Mouse (Mus musculus) lung, embryonic 14.5 days (tissue): ENCODE results near the gene Zbtb18. TPM values are rescaled to one million over a fixed set of nuclear protein-coding genes. Genes with fewer than 3 reads are reported as not detected.

ENCODE experiments used
- ATAC-seq: fragments of 200-750 bp; cut with Nextera tagmentation; 2 replicates; pipeline ENCODE4 v1.8.0; 2017; ENCODE audit warnings: mild to moderate bottlenecking, moderate TSS enrichment, moderate library complexity; ENCODE audit not compliant: insufficient read depth
- DNase-seq: peaks from one replicate; pipeline ENCODE4 v3.0.0-alpha.2; 2015
- H3K27ac ChIP-seq: fragments of 300-500 bp; sonication (generic); 2 replicates; pipeline ENCODE4 v1.5.1; 2014; ENCODE audit warnings: low read depth, mild to moderate bottlenecking, moderate library complexity
- H3K27me3 ChIP-seq: fragments of 300-500 bp; sonication (generic); 2 replicates; pipeline ENCODE4 v1.6.1; 2014; ENCODE audit warnings: low read length, control low read depth; ENCODE audit not compliant: insufficient read depth
- H3K36me3 ChIP-seq: fragments of 300-500 bp; sonication (generic); 2 replicates; pipeline ENCODE4 v1.6.1; 2014; ENCODE audit warnings: control low read depth; ENCODE audit not compliant: insufficient read depth
- H3K4me1 ChIP-seq: fragments of 300-500 bp; sonication (generic); 2 replicates; pipeline ENCODE4 v1.6.1; 2014; ENCODE audit warnings: antibody characterized with exemption, control low read depth; ENCODE audit not compliant: insufficient read depth
- H3K4me2 ChIP-seq: fragments of 300-500 bp; sonication (generic); 2 replicates; pipeline ENCODE4 v1.6.1; 2014; ENCODE audit warnings: mild to moderate bottlenecking
- H3K4me3 ChIP-seq: fragments of 300-500 bp; sonication (generic); 2 replicates; pipeline ENCODE4 v1.5.1; 2014; ENCODE audit warnings: low read depth, low read length
- H3K9ac ChIP-seq: fragments of 300-500 bp; sonication (generic); 2 replicates; pipeline ENCODE4 v1.6.1; 2014
- H3K9me3 ChIP-seq: fragments of 300-500 bp; sonication (generic); 2 replicates; pipeline ENCODE4 v1.6.1; 2016; ENCODE audit warnings: low read depth, low read length, control low read depth
- CTCF ChIP-seq: IDR thresholded peaks from 2 replicates; pipeline ENCODE4 v1.5.1; 2016; ENCODE audit warnings: antibody characterized with exemption, low read depth
- WGBS: fragments of 180-500 bp; shearing (Covaris S2); extraction: QIAGEN DNeasy Blood & Tissue Kit; methylation state at CpG from one replicate; pipeline ENCODE4 v1.1.7; 2014; 5-methylcytosine and 5-hydroxymethylcytosine counted together
- polyA plus RNA-seq: library from polyadenylated mRNA; unstranded; fragments of >200 nt; fragmentation: Nextera tagmentation; extraction: Ambion mirVana; gene quantifications from 2 replicates; pipeline ENCODE4 v1.2.1, GENCODE M21; 2014

The Zbtb18 gene
- polyA plus RNA-seq, 1 experiment from 2014 or later, result 2.1 TPM

- Histone ChIP-seq H3K4me1 (peaks cover 9% of the 10 kb centered on the region), H3K27me3 (no peaks in the 10 kb centered on the region), H3K27ac (peak overlapping the region; percentile 89), H3K36me3 (peaks cover 12% of the 10 kb centered on the region), H3K4me3 (peak overlapping the region; percentile 74), H3K4me2 (peak overlapping the region; percentile 92), H3K9ac (peak overlapping the region; percentile 86), H3K9me3 (no peaks in the 10 kb centered on the region)
- DNase-seq (peak; percentile 48), ATAC-seq (no peak)
- no peak for TF ChIP-seq CTCF
- 1% methylated on average over 35 of the region's 62 CpGs for WGBS
Measured at GRCm38 (mm10) chr1:177442821-177443723, 921 bp downstream of the Zbtb18 start.

- WGBS, result 28% methylated on average over 9 of the region's 9 CpGs
- peak overlapping the region; percentile 86 for H3K9ac ChIP-seq
- no peak for TF ChIP-seq CTCF
- H3K27ac ChIP-seq, result peak overlapping the region; percentile 89
- H3K27me3 ChIP-seq, result no peaks in the 10 kb centered on the region
- peaks cover 17% of the 10 kb centered on the region for H3K36me3 ChIP-seq
- ATAC-seq, result no peak
- no peaks in the 10 kb centered on the region for H3K9me3 ChIP-seq
- H3K4me1 ChIP-seq, result peaks cover 9% of the 10 kb centered on the region
- no peak for DNase-seq
- H3K4me3 ChIP-seq, result peak overlapping the region; percentile 74
- peak overlapping the region; percentile 92 for H3K4me2 ChIP-seq
Measured at GRCm38 (mm10) chr1:177443724-177444482, 1.8 kb downstream of the Zbtb18 start.

GRCm38 (mm10) chr1:177444483-177444810 is 2.3 kb downstream of the Zbtb18 start:
- Histone ChIP-seq H3K9me3 (no peaks in the 10 kb centered on the region), H3K27me3 (no peaks in the 10 kb centered on the region), H3K36me3 (peaks cover 21% of the 10 kb centered on the region), H3K4me3 (peak overlapping the region; percentile 74), H3K4me2 (peak overlapping the region; percentile 92), H3K9ac (peak overlapping the region; percentile 20; the same call in 1 of the 2 replicates), H3K27ac (no peak overlapping the region), H3K4me1 (peaks cover 9% of the 10 kb centered on the region)
- WGBS, result 22% methylated on average over 3 of the region's 3 CpGs
- no peak for TF ChIP-seq CTCF
- peak; percentile 46 for DNase-seq
- no peak for ATAC-seq

GRCm38 (mm10) chr1:177444941-177445340 is 2.8 kb downstream of the Zbtb18 start:
- Histone ChIP-seq H3K9ac (no peak overlapping the region), H3K27ac (no peak overlapping the region), H3K4me2 (peak overlapping the region; percentile 92), H3K4me3 (no peak overlapping the region), H3K36me3 (peaks cover 21% of the 10 kb centered on the region), H3K27me3 (no peaks in the 10 kb centered on the region), H3K4me1 (peaks cover 9% of the 10 kb centered on the region), H3K9me3 (no peaks in the 10 kb centered on the region)
- DNase-seq (no peak), ATAC-seq (no peak)
- 48% methylated on average over 5 of the region's 5 CpGs for WGBS
- TF ChIP-seq CTCF, result no peak

- ATAC-seq, result no peak
- WGBS, result 51% methylated on average over 7 of the region's 7 CpGs
Measured at GRCm38 (mm10) chr1:177445461-177446130, 3.4 kb downstream of the Zbtb18 start.

GRCm38 (mm10) chr1:177447086-177447485 is 4.9 kb downstream of the Zbtb18 start:
- H3K4me2 ChIP-seq, result no peak overlapping the region
- peak overlapping the region; percentile 58; the same call in 1 of the 2 replicates for H3K27ac ChIP-seq
- H3K9ac ChIP-seq, result no peak overlapping the region; the same call in 1 of the 2 replicates
- ATAC-seq, result no peak
- no peaks in the 10 kb centered on the region for H3K9me3 ChIP-seq
- DNase-seq, result peak; percentile 21
- H3K4me1 ChIP-seq, result peaks cover 9% of the 10 kb centered on the region
- H3K4me3 ChIP-seq, result no peak overlapping the region
- H3K27me3 ChIP-seq, result no peaks in the 10 kb centered on the region
- no peak for TF ChIP-seq CTCF
- 49% methylated on average over 9 of the region's 9 CpGs for WGBS
- H3K36me3 ChIP-seq, result peaks cover 21% of the 10 kb centered on the region

More at GRCm38 (mm10) chr1:177445461-177446130, 3.4 kb downstream of the Zbtb18 start:
- Histone ChIP-seq H3K36me3 (peaks cover 21% of the 10 kb centered on the region), H3K4me1 (peaks cover 9% of the 10 kb centered on the region), H3K9me3 (no peaks in the 10 kb centered on the region), H3K9ac (no peak overlapping the region), H3K4me3 (no peak overlapping the region), H3K27ac (no peak overlapping the region), H3K27me3 (no peaks in the 10 kb centered on the region), H3K4me2 (peak overlapping the region; percentile 24)
- no peak for DNase-seq
- TF ChIP-seq CTCF, result no peak
